Mouse (Mus musculus) testis, adult 2 months (tissue): Measurements from ENCODE around the gene 4932414N04Rik.

ENCODE experiments used
- CTCF ChIP-seq: fragments of 200-500 bp; IDR thresholded peaks from 2 replicates; pipeline ENCODE4 v1.5.1; 2012; ENCODE audit warnings: low read depth, mild to moderate bottlenecking, inconsistent platforms, low read length, moderate library complexity; ENCODE audit not compliant: control insufficient read depth, insufficient read depth, insufficient replicate concordance
- POLR2A ChIP-seq: fragments of 200-500 bp; IDR thresholded peaks from 2 replicates; pipeline ENCODE4 v1.6.1; 2012; ENCODE audit warnings: low read depth, mild to moderate bottlenecking, inconsistent platforms, low read length, moderate library complexity; ENCODE audit not compliant: control insufficient read depth

DNA sequence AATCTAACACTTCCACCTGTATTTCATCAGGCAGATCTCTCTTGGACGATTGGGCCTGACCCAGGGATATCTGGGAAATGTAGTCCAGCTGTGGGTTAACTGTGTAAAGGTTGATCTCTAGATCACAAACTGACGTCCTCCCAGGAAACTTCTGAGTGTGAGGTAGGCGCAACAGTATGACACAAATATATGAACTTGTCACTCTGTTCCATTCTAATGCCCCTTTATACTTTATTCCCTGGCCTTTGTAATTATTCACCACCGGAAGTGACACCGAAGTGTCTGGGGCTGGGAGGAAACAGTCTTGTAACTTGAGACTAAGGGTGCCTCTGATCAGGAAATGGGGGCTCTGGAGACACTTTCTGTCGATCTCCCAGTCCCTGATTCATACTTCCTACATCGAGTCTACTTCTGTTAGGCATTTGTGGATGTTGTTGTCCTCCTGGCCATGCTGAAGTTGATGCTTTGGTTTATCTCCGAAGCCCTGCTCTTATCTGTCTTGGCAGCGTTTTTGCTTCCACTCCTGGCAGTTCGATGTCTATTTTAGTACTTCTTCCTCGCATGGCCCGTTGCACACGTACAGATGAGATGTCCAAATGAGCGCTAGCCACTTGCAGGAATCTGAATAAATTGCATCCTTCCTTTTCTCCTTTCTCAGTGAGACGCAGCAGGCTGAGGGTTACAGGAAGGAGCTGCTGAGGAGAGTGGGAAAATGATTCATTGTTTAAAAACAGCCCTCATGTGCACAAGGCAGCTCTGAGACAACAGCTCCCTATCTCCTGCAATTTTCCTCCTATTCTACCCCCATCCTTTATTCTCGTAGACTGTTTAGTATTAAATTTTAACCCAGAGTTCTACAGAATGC lies 126.2 kb downstream of the 4932414N04Rik start:
- TF ChIP-seq CTCF (no peak), POLR2A (no peak)
